Mouse (Mus musculus) liver, embryonic 16.5 days (tissue): Measurements from ENCODE around the gene Trit1. TPM values are rescaled to one million over a fixed set of nuclear protein-coding genes. Genes with fewer than 3 reads are reported as not detected.

Source experiments
- ATAC-seq: fragments of 200-750 bp; cut with Nextera tagmentation; 2 replicates; pipeline ENCODE4 v1.8.0; 2017; ENCODE audit warnings: low read depth, mild to moderate bottlenecking, moderate number of reproducible peaks, moderate library complexity
- H3K27ac ChIP-seq: fragments of 300-500 bp; sonication (generic); 2 replicates; pipeline ENCODE4 v1.5.1; 2014; ENCODE audit warnings: mild to moderate bottlenecking, low read length
- H3K27me3 ChIP-seq: fragments of 300-500 bp; sonication (generic); 2 replicates; pipeline ENCODE4 v1.6.1; 2014; ENCODE audit warnings: low read depth, low read length, mixed read lengths; ENCODE audit not compliant: control insufficient read depth, insufficient read depth
- H3K36me3 ChIP-seq: fragments of 300-500 bp; sonication (generic); 2 replicates; pipeline ENCODE4 v1.6.1; 2014; ENCODE audit warnings: mild to moderate bottlenecking; ENCODE audit not compliant: control insufficient read depth, insufficient read depth
- H3K4me1 ChIP-seq: fragments of 300-500 bp; sonication (generic); 2 replicates; pipeline ENCODE4 v1.6.1; 2014; ENCODE audit warnings: low read depth, low read length, mixed read lengths; ENCODE audit not compliant: control insufficient read depth
- H3K4me2 ChIP-seq: fragments of 300-500 bp; sonication (generic); 2 replicates; pipeline ENCODE4 v1.6.1; 2014; ENCODE audit warnings: low read depth, low read length, mixed read lengths
- H3K4me3 ChIP-seq: fragments of 300-500 bp; sonication (generic); 2 replicates; pipeline ENCODE4 v1.5.1; 2014; ENCODE audit warnings: low read depth, mild to moderate bottlenecking, low read length
- H3K9ac ChIP-seq: fragments of 300-500 bp; sonication (generic); 2 replicates; pipeline ENCODE4 v1.6.1; 2014; ENCODE audit warnings: low read depth, low read length
- H3K9me3 ChIP-seq: fragments of 300-500 bp; sonication (generic); replicated peaks from 2 replicates; pipeline ENCODE4 v1.6.1; 2016; ENCODE audit warnings: low read length; ENCODE audit not compliant: control insufficient read depth
- WGBS: fragments of 180-500 bp; shearing (Covaris S2); extraction: QIAGEN DNeasy Blood & Tissue Kit; methylation state at CpG from one replicate; pipeline ENCODE4 v1.1.7; 2014; ENCODE audit not compliant: insufficient replicate concordance; 5-methylcytosine and 5-hydroxymethylcytosine counted together
- polyA plus RNA-seq: library from polyadenylated mRNA; unstranded; fragments of >200 nt; fragmentation: Nextera tagmentation; extraction: Ambion mirVana; gene quantifications from 2 replicates; pipeline ENCODE4 v1.2.1, GENCODE M21; 2015

Trit1 gene
- polyA plus RNA-seq, 1 experiment from 2014 or later = 7.0 TPM

DNA sequence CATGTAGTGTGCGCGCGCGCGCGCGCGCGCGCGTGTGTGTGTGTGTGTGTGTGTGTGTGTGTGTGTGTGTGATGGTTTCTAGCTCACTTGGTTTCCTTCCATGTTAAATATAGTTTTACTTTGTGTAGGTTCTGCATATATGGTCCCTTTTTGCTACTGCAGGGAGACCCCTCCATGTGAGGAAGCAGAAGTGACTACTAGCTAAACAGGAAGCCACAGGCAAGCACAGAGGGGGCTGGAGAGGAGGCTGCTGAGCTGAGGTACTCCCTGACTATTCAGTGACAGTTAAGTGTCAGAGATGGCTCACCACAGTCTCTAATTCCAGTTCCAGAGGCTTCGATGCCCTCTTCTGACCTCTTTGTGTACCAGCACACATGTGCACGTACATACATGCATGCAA lies 9.8 kb downstream of the Trit1 start:
- H3K27ac ChIP-seq = no peak overlapping the region

DNA sequence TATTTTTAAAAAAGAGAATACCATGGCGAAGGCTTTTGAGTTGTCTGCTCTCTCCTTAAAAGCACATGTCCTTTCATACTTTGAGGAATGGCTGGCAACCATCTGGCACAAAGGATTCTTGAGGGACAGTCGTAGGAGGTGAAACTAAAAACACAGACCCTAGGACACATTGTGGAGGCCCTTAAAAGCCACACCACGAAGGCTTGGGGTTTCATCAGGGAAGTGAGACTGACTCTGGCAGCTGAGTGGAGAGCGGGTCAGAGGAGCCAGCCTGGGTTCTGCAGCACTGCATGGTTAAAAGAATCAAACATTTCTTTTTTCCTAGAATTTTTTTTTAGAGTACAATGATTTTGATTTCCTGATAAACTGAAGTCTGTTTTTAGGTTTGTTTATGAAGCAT lies 10.2 kb downstream of the Trit1 start:
- 47% methylated on average over 4 of the region's 4 CpGs for WGBS
- Histone ChIP-seq H3K9me3 (no peaks in the 10 kb centered on the region), H3K4me2 (no peak overlapping the region), H3K36me3 (no peaks in the 10 kb centered on the region), H3K4me3 (no peak overlapping the region), H3K27me3 (no peaks in the 10 kb centered on the region), H3K4me1 (no peaks in the 10 kb centered on the region; the same call in 1 of the 2 replicates), H3K9ac (no peak overlapping the region), H3K27ac (no peak overlapping the region)
- ATAC-seq = no peak

More for the DNA sequence above, 9.8 kb downstream of the Trit1 start:
- no peaks in the 10 kb centered on the region for H3K36me3 ChIP-seq
- 41% methylated on average over 13 of the region's 13 CpGs for WGBS
- no peaks in the 10 kb centered on the region; the same call in 1 of the 2 replicates for H3K4me1 ChIP-seq
- ATAC-seq = peak; percentile 67
- H3K9me3 ChIP-seq = no peaks in the 10 kb centered on the region
- no peak overlapping the region for H3K4me2 ChIP-seq
- no peaks in the 10 kb centered on the region for H3K27me3 ChIP-seq
- H3K9ac ChIP-seq = no peak overlapping the region
- H3K4me3 ChIP-seq = no peak overlapping the region

DNA sequence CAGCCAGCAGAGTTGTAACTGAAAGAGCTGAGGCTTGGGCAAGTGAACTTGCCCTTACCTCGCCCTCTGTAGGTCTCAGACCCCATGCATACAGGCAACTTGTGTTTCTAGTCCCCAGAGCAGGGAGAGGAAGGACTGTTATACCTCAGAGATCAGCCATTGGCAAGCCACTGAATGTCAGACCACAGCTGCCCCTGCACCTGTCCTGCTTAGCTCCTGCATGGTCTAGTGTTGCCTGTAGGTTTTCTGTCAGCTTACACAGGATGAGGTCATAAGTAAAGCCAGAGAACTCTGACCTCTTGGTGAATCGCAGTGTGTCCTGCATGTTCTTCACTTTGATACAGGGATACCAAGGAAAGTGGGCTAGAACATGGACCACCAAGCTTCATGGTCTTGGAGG lies 18.4 kb downstream of the Trit1 start:
- Histone ChIP-seq H3K4me2 (no peak overlapping the region), H3K4me1 (no peaks in the 10 kb centered on the region), H3K9me3 (no peaks in the 10 kb centered on the region), H3K27ac (no peak overlapping the region), H3K36me3 (no peaks in the 10 kb centered on the region), H3K9ac (no peak overlapping the region), H3K4me3 (no peak overlapping the region), H3K27me3 (no peaks in the 10 kb centered on the region)
- WGBS = 70% methylated on average over 2 of the region's 2 CpGs
- no peak for ATAC-seq

DNA sequence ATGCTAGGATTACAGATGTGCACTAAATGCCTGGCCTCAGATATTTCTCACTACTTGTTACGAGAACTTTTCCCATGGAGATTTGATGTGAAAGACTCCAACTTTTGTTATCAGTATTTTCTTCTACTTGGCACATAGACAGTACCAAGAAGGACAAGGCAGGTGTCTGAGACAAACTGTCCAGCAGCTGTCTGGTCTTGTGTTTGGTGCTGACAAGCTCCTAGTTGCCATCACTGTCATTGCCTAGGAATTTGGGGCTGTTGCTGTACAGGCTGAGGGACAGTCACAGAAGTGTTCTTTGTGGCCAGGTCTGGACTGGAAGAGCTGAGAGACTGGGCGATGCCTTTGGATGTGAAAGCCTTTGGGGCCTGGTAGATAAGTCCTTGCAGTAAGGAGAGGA lies 19.2 kb downstream of the Trit1 start:
- Histone ChIP-seq H3K4me3 (no peak overlapping the region), H3K27me3 (no peaks in the 10 kb centered on the region), H3K4me2 (no peak overlapping the region), H3K9ac (no peak overlapping the region), H3K27ac (no peak overlapping the region), H3K9me3 (no peaks in the 10 kb centered on the region), H3K4me1 (no peaks in the 10 kb centered on the region), H3K36me3 (no peaks in the 10 kb centered on the region)
- ATAC-seq = no peak
- WGBS = 69% methylated on average over 2 of the region's 2 CpGs

DNA sequence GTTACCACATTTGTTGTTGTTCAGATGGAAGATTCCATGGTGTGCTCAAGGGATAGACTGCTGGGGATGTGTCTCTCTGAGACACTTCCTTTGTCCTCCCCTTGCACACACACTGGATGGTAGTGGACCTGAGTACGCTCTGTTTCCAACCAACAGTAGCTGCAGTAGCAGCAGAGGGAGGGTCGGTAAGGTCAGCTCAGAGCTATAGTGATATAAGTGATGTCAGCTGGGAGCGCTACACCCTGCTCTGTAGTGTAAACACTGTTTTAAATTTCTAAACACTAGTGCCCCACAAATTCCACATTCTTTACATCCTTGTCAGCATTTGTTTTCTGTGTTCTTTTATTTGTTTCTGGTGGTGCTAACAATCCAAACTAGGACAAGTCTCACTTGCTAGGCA lies 20.3 kb downstream of the Trit1 start:
- H3K9ac ChIP-seq = no peak overlapping the region
- WGBS = 80% methylated on average over 3 of the region's 3 CpGs
- no peak overlapping the region for H3K4me2 ChIP-seq
- no peaks in the 10 kb centered on the region for H3K9me3 ChIP-seq
- no peaks in the 10 kb centered on the region for H3K4me1 ChIP-seq
- no peak for ATAC-seq
- H3K27me3 ChIP-seq = no peaks in the 10 kb centered on the region
- H3K4me3 ChIP-seq = no peak overlapping the region
- H3K27ac ChIP-seq = no peak overlapping the region
- no peaks in the 10 kb centered on the region for H3K36me3 ChIP-seq

DNA sequence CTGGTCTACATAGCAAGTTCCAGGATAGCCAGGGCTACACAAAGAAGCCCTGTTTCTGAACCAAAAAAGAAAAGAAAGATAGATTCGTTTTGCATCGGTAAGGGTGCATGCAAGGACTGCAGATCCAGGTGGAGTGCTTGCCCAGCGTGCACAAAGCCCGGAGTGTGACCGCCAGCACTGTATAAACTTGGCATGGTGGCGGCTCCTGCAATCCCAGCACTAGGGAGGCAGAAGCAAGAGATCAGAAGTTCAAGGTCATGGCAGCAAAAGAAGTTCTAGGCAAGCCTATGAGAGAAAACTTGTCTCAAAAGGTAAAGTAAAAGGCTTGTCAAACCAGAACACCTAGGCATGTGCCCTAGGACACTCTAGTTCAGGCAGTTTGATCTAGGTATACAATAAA lies 24.7 kb downstream of the Trit1 start:
- Histone ChIP-seq H3K27me3 (no peaks in the 10 kb centered on the region), H3K9ac (no peak overlapping the region), H3K27ac (no peak overlapping the region), H3K4me3 (no peak overlapping the region), H3K4me2 (no peak overlapping the region), H3K4me1 (no peaks in the 10 kb centered on the region), H3K9me3 (no peaks in the 10 kb centered on the region), H3K36me3 (no peaks in the 10 kb centered on the region)
- 86% methylated on average over 6 of the region's 6 CpGs for WGBS
- no peak for ATAC-seq

DNA sequence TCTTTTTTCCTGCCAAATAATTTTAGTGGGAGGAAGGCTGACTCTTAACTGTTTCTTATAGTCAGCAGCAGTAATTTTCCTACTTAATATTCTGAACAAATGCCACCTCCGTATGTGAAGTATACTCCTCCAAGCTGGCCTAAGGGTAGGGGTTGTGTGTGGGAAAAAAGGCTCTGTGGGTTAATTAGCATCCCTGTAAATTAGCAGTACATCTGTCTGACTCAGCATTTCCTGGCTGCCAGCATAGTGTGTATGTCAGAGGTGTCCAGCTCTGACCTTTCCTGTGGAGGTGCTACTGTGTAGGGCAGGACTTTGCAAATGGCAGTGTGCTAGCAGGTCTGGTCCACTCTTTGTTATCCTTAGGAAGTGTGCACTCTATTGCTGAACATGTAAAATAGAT lies 27.5 kb downstream of the Trit1 start:
- Histone ChIP-seq H3K4me1 (no peaks in the 10 kb centered on the region), H3K4me2 (no peak overlapping the region), H3K36me3 (peaks cover 4% of the 10 kb centered on the region; the same call in 1 of the 2 replicates), H3K27ac (no peak overlapping the region), H3K9ac (no peak overlapping the region), H3K9me3 (no peaks in the 10 kb centered on the region), H3K4me3 (no peak overlapping the region), H3K27me3 (no peaks in the 10 kb centered on the region)
- no peak for ATAC-seq
- WGBS = 64% methylated on average over 1 of the region's 1 CpGs

DNA sequence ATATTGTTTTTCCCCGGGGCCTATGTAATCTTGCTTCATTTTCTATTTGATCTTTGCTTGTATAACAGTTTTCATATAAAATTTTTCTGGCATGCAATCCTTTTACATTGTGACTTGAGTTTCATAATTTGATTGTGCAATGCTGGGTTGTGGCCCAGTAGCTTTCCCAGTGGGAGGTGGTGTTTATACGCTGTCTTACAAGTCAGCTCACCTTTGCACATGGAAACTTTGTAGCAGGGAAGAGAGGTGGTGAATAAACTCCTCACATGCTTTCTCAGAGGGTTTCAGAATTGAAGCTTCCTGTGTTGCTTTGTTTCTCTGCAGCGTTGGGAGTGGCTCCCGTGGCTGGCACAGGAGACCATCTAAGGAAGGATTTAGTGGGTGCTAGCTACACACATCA lies 28.4 kb downstream of the Trit1 start:
- 77% methylated on average over 4 of the region's 4 CpGs for WGBS

DNA sequence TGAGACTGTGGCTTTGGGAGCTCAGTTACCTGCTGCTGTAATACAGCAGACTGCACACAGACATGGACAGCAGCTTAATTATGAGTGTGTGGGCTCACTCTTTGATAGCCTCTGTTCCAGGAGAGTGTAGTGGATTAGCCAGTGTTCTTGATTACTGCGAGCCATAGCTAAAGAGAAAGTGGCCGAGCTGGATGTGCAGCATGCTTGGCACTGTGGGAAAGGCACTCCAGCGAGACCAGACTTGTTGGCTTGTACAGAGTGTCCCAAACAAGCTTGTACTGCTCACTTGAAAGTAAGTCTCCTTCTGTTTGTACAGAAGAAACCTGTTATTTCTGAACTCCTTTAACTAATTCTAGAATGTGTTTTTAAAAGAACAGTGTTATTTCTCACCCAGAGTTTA lies 29.9 kb downstream of the Trit1 start:
- Histone ChIP-seq H3K4me2 (no peak overlapping the region), H3K36me3 (peaks cover 4% of the 10 kb centered on the region; the same call in 1 of the 2 replicates), H3K4me3 (no peak overlapping the region), H3K27me3 (no peaks in the 10 kb centered on the region), H3K9me3 (no peaks in the 10 kb centered on the region), H3K27ac (no peak overlapping the region), H3K9ac (no peak overlapping the region), H3K4me1 (no peaks in the 10 kb centered on the region; the same call in 1 of the 2 replicates)
- WGBS = 77% methylated on average over 3 of the region's 3 CpGs
- ATAC-seq = no peak

More for the DNA sequence above, 28.4 kb downstream of the Trit1 start:
- H3K9me3 ChIP-seq = no peaks in the 10 kb centered on the region
- H3K27ac ChIP-seq = no peak overlapping the region
- peaks cover 4% of the 10 kb centered on the region; the same call in 1 of the 2 replicates for H3K36me3 ChIP-seq
- H3K9ac ChIP-seq = no peak overlapping the region
- H3K27me3 ChIP-seq = no peaks in the 10 kb centered on the region
- ATAC-seq = no peak
- no peak overlapping the region for H3K4me3 ChIP-seq
- H3K4me1 ChIP-seq = no peaks in the 10 kb centered on the region
- H3K4me2 ChIP-seq = no peak overlapping the region
